Mouse (Mus musculus): Measurements from ENCODE around the gene Slit1.

Gene Slit1

GRCm38 (mm10) chr19:41724831-41725470 lies 18.5 kb downstream of the Slit1 start:
- CTCF ChIA-PET = no interaction called here

GRCm38 (mm10) chr19:41723337-41723736 lies 20.1 kb downstream of the Slit1 start:
- CTCF ChIA-PET = no interaction called here

- CTCF ChIA-PET = no interaction called here
Observed at GRCm38 (mm10) chr19:41719436-41719835, 24.0 kb downstream of the Slit1 start.

- CTCF ChIA-PET = no interaction called here
Observed at GRCm38 (mm10) chr19:41716233-41717218, 26.9 kb downstream of the Slit1 start.

GRCm38 (mm10) chr19:41714431-41714917 lies 29.0 kb downstream of the Slit1 start:
- CTCF ChIA-PET = no interaction called here

GRCm38 (mm10) chr19:41712829-41713228 lies 30.6 kb downstream of the Slit1 start:
- CTCF ChIA-PET = no interaction called here

GRCm38 (mm10) chr19:41711665-41712064 lies 31.8 kb downstream of the Slit1 start:
- CTCF ChIA-PET = no interaction called here

- CTCF ChIA-PET = interaction anchor here (0.7 kb wide), 1 partner anchor 668 kb away, joined by 3 read pairs; no protein-coding TSS in a partner anchor
Observed at GRCm38 (mm10) chr19:41709497-41710165, 33.8 kb downstream of the Slit1 start.

- CTCF ChIA-PET = no interaction called here
Observed at GRCm38 (mm10) chr19:41707850-41708249, 35.6 kb downstream of the Slit1 start.

GRCm38 (mm10) chr19:41706094-41706828 lies 37.2 kb downstream of the Slit1 start:
- CTCF ChIA-PET = no interaction called here

GRCm38 (mm10) chr19:41705416-41705815 lies 38.0 kb downstream of the Slit1 start:
- CTCF ChIA-PET = no interaction called here

GRCm38 (mm10) chr19:41702638-41703037 lies 40.8 kb downstream of the Slit1 start:
- CTCF ChIA-PET = no interaction called here

GRCm38 (mm10) chr19:41698857-41699424 lies 44.5 kb downstream of the Slit1 start:
- CTCF ChIA-PET = no interaction called here

GRCm38 (mm10) chr19:41697807-41698515 lies 45.5 kb downstream of the Slit1 start:
- CTCF ChIA-PET = no interaction called here

- CTCF ChIA-PET = no interaction called here
Observed at GRCm38 (mm10) chr19:41697111-41697806, 46.2 kb downstream of the Slit1 start.

GRCm38 (mm10) chr19:41696443-41696842 lies 47.0 kb downstream of the Slit1 start:
- CTCF ChIA-PET = no interaction called here

- CTCF ChIA-PET = no interaction called here
Observed at GRCm38 (mm10) chr19:41695046-41695445, 48.4 kb downstream of the Slit1 start.

- CTCF ChIA-PET = no interaction called here
Observed at GRCm38 (mm10) chr19:41694610-41695009, 48.9 kb downstream of the Slit1 start.

- CTCF ChIA-PET = no interaction called here
Observed at GRCm38 (mm10) chr19:41693727-41694126, 49.7 kb downstream of the Slit1 start.

- CTCF ChIA-PET = no interaction called here
Observed at GRCm38 (mm10) chr19:41690064-41690463, 53.4 kb downstream of the Slit1 start.
